Comparison of ENCODE assay signal across 22 mouse cellular contexts in genomic region chr14:55025527-55025926, GRCm38 (mm10). TPM values are rescaled to one million over a fixed set of nuclear protein-coding genes. Genes with fewer than 3 reads are reported as not detected.
DNase-seq lines count a peak whose midpoint lies in the region; ATAC-seq and TF ChIP-seq lines count a peak whose summit lies in the region.
"Had no signal": no experiment of that assay in that cellular context is flagged by ENCODE, and none has a peak within 500 bp of the region (broad histone marks: within the 10 kb centered on the region; RNA-seq: fewer than 3 reads in every experiment).

No protein-coding gene starts in this region.

- 79% methylated on average over 5 of the region's 5 CpGs for WGBS in intestine, postnatal 0 days
- 79% methylated on average over 5 of the region's 5 CpGs for WGBS in intestine, embryonic 15.5 days
- WGBS in lung, embryonic 14.5 days: 72% methylated on average over 5 of the region's 5 CpGs
- WGBS in lung, postnatal 0 days: 83% methylated on average over 5 of the region's 5 CpGs

- ATAC-seq in intestine, postnatal 0 days: no peak
- ATAC-seq in intestine, embryonic 15.5 days: no peak
- no peak for ATAC-seq in lung, embryonic 14.5 days (ENCODE audit: insufficient read depth)
- ATAC-seq in lung, postnatal 0 days: no peak
- peak; percentile 49 for ATAC-seq in activated CD4-positive, CD25-positive, alpha-beta regulatory T cell, adult 4 months
- ATAC-seq: forebrain, embryonic 16.5 days; intestine, embryonic 16.5 days had no signal

- no peak overlapping the region for H3K4me3 ChIP-seq in intestine, postnatal 0 days (ENCODE audit: low read depth, low read length)
- no peak overlapping the region for H3K4me3 ChIP-seq in intestine, embryonic 15.5 days (replicated peaks)
- no peak overlapping the region for H3K4me3 ChIP-seq in lung, embryonic 14.5 days (ENCODE audit: low read depth, low read length)
- H3K4me3 ChIP-seq in lung, postnatal 0 days (ENCODE audit: low read depth, low read length): no peak overlapping the region
- H3K4me3 ChIP-seq: embryonic facial prominence, embryonic 12.5 days; heart, embryonic 15.5 days; hindbrain, embryonic 10.5 days; limb, embryonic 15.5 days; stomach, embryonic 15.5 days had no signal

- no peaks in the 10 kb centered on the region for H3K27me3 ChIP-seq in intestine, postnatal 0 days (replicated peaks; ENCODE audit: control insufficient read depth, insufficient read depth, low read length)
- H3K27me3 ChIP-seq in intestine, embryonic 15.5 days (replicated peaks): no peaks in the 10 kb centered on the region
- no peaks in the 10 kb centered on the region for H3K27me3 ChIP-seq in lung, embryonic 14.5 days (ENCODE audit: insufficient read depth, low read length)
- no peaks in the 10 kb centered on the region for H3K27me3 ChIP-seq in lung, postnatal 0 days (replicated peaks; ENCODE audit: insufficient read depth, low read length)
- H3K27me3 ChIP-seq: embryonic facial prominence, embryonic 12.5 days; limb, embryonic 15.5 days; stomach, embryonic 15.5 days had no signal

- H3K27ac ChIP-seq in intestine, postnatal 0 days (ENCODE audit: low read depth, low read length): no peak overlapping the region
- H3K27ac ChIP-seq in intestine, embryonic 15.5 days: no peak overlapping the region
- no peak overlapping the region for H3K27ac ChIP-seq in lung, embryonic 14.5 days (ENCODE audit: low read depth)
- no peak overlapping the region for H3K27ac ChIP-seq in lung, postnatal 0 days (ENCODE audit: low read length)
- H3K27ac ChIP-seq: embryonic facial prominence, embryonic 12.5 days; heart, embryonic 15.5 days; hindbrain, embryonic 10.5 days; limb, embryonic 15.5 days; stomach, embryonic 15.5 days had no signal

- H3K4me1 ChIP-seq in intestine, postnatal 0 days (replicated peaks; ENCODE audit: control insufficient read depth, insufficient read depth, low read length): no peaks in the 10 kb centered on the region
- peaks cover 5% of the 10 kb centered on the region for H3K4me1 ChIP-seq in intestine, embryonic 15.5 days (replicated peaks)
- H3K4me1 ChIP-seq in lung, embryonic 14.5 days (ENCODE audit: insufficient read depth): no peaks in the 10 kb centered on the region
- no peaks in the 10 kb centered on the region for H3K4me1 ChIP-seq in lung, postnatal 0 days (ENCODE audit: insufficient read depth, low read depth, low read length)

- peaks cover 48% of the 10 kb centered on the region for H3K36me3 ChIP-seq in intestine, postnatal 0 days (ENCODE audit: control insufficient read depth, insufficient read depth)
- H3K36me3 ChIP-seq in intestine, embryonic 15.5 days: peaks cover 18% of the 10 kb centered on the region
- peaks cover 52% of the 10 kb centered on the region for H3K36me3 ChIP-seq in lung, embryonic 14.5 days (ENCODE audit: insufficient read depth)
- H3K36me3 ChIP-seq in lung, postnatal 0 days (ENCODE audit: insufficient read depth, low read length): peaks cover 17% of the 10 kb centered on the region; the same call in 1 of the 2 replicates

- no peaks in the 10 kb centered on the region for H3K9me3 ChIP-seq in intestine, postnatal 0 days (ENCODE audit: control insufficient read depth)
- H3K9me3 ChIP-seq in intestine, embryonic 15.5 days: no peaks in the 10 kb centered on the region
- no peaks in the 10 kb centered on the region for H3K9me3 ChIP-seq in lung, embryonic 14.5 days (ENCODE audit: low read depth, low read length)
- no peaks in the 10 kb centered on the region for H3K9me3 ChIP-seq in lung, postnatal 0 days (ENCODE audit: low read length)
- H3K9me3 ChIP-seq: embryonic facial prominence, embryonic 12.5 days; heart, embryonic 15.5 days; hindbrain, embryonic 10.5 days; limb, embryonic 15.5 days; stomach, embryonic 15.5 days had no signal

- H3K4me2 ChIP-seq in intestine, postnatal 0 days (replicated peaks; ENCODE audit: low read depth): no peak overlapping the region
- no peak overlapping the region for H3K4me2 ChIP-seq in intestine, embryonic 15.5 days (replicated peaks)
- no peak overlapping the region for H3K4me2 ChIP-seq in lung, embryonic 14.5 days
- H3K4me2 ChIP-seq in lung, postnatal 0 days (replicated peaks; ENCODE audit: low read depth, low read length): no peak overlapping the region
- H3K4me2 ChIP-seq: embryonic facial prominence, embryonic 12.5 days; heart, embryonic 15.5 days; limb, embryonic 15.5 days; stomach, embryonic 15.5 days had no signal

- no peak for DNase-seq in lung, embryonic 14.5 days
- no peak for DNase-seq in lung, postnatal 0 days (ENCODE audit: low spot score)
- DNase-seq in thymus, postnatal 4 days: peak; percentile 54
- no peak for DNase-seq in urinary bladder, adult 18-20 months (ENCODE audit: low spot score in 2 of 2)
- DNase-seq: adrenal gland, postnatal 25 days; kidney, postnatal 14 days; lung, postnatal 10 days; midbrain, embryonic 14.5 days had no signal

- TF ChIP-seq CTCF in intestine, postnatal 0 days (IDR thresholded peaks at IDR 0.05; ENCODE audit: low read depth): peak; percentile 56
- peak; percentile 16 for TF ChIP-seq CTCF in lung, embryonic 14.5 days (IDR thresholded peaks at IDR 0.05; ENCODE audit: low read depth)
- TF ChIP-seq CTCF in lung, postnatal 0 days (IDR thresholded peaks at IDR 0.05): no peak

- H3K9ac ChIP-seq in intestine, postnatal 0 days (ENCODE audit: low read depth, low read length): no peak overlapping the region
- H3K9ac ChIP-seq in intestine, embryonic 15.5 days: no peak overlapping the region
- no peak overlapping the region for H3K9ac ChIP-seq in lung, embryonic 14.5 days
- H3K9ac ChIP-seq in lung, postnatal 0 days (replicated peaks; ENCODE audit: low read depth): no peak overlapping the region
- H3K9ac ChIP-seq: embryonic facial prominence, embryonic 12.5 days; heart, embryonic 15.5 days; limb, embryonic 15.5 days; stomach, embryonic 15.5 days had no signal

- no peak for TF ChIP-seq EP300 in lung, postnatal 0 days (IDR thresholded peaks at IDR 0.05)

RNA-seq across cellular contexts. Expression of gene Ngdn, which starts 10.3 kb away (rescaled TPM):
- polyA plus RNA-seq in intestine, postnatal 0 days (2015; fragmentation: Nextera tagmentation; extraction: Ambion mirVana): 69.4 and 77.9 TPM in 2 replicates
- polyA plus RNA-seq in intestine, embryonic 15.5 days (2015; fragmentation: Nextera tagmentation; extraction: Ambion mirVana): 83.1 and 84.9 TPM in 2 replicates
- polyA plus RNA-seq in lung, embryonic 14.5 days (2014; fragmentation: Nextera tagmentation; extraction: Ambion mirVana): 75.0 and 81.6 TPM in 2 replicates
- polyA plus RNA-seq in lung, postnatal 0 days (2015; fragmentation: Nextera tagmentation; extraction: Ambion mirVana): 59.1 and 62.8 TPM in 2 replicates
- polyA plus RNA-seq in activated CD4-positive, CD25-positive, alpha-beta regulatory T cell, adult 4 months (2017; shearing (Covaris generic)): 100 to 1,000 TPM; 158 to 174 TPM

RNA-seq across cellular contexts. Expression of gene Myh7, which starts 31.1 kb away (rescaled TPM):
- polyA plus RNA-seq in intestine, postnatal 0 days (2015; fragmentation: Nextera tagmentation; extraction: Ambion mirVana): 3.9 and 5.6 TPM in 2 replicates
- polyA plus RNA-seq in intestine, embryonic 15.5 days (2015; fragmentation: Nextera tagmentation; extraction: Ambion mirVana): 0.83 and 1.6 TPM in 2 replicates
- polyA plus RNA-seq in lung, embryonic 14.5 days (2014; fragmentation: Nextera tagmentation; extraction: Ambion mirVana): 1.8 and 3.6 TPM in 2 replicates
- 16.4 and 19.1 TPM in 2 replicates for polyA plus RNA-seq in lung, postnatal 0 days (2015; fragmentation: Nextera tagmentation; extraction: Ambion mirVana)
- polyA plus RNA-seq in activated CD4-positive, CD25-positive, alpha-beta regulatory T cell, adult 4 months (2017; shearing (Covaris generic)): not detected
- polyA plus RNA-seq: spleen, adult 2 months had no signal

RNA-seq across cellular contexts. Expression of gene Gm17428, which starts 48.8 kb away (rescaled TPM):
- not detected in 2 replicates for polyA plus RNA-seq in intestine, postnatal 0 days (2015; fragmentation: Nextera tagmentation; extraction: Ambion mirVana)
- polyA plus RNA-seq in intestine, embryonic 15.5 days (2015; fragmentation: Nextera tagmentation; extraction: Ambion mirVana): not detected in 2 replicates
- not detected in 2 replicates for polyA plus RNA-seq in lung, embryonic 14.5 days (2014; fragmentation: Nextera tagmentation; extraction: Ambion mirVana)
- not detected in 2 replicates for polyA plus RNA-seq in lung, postnatal 0 days (2015; fragmentation: Nextera tagmentation; extraction: Ambion mirVana)
- not detected for polyA plus RNA-seq in activated CD4-positive, CD25-positive, alpha-beta regulatory T cell, adult 4 months (2017; shearing (Covaris generic))
- polyA plus RNA-seq: C2C12; cerebellum, adult 2 months; cortical plate, adult 2 months; embryonic facial prominence, embryonic 12.5 days; forebrain, embryonic 16.5 days; heart, embryonic 15.5 days; hindbrain, embryonic 10.5 days; intestine, embryonic 16.5 days; limb, embryonic 15.5 days; midbrain, embryonic 14.5 days; spleen, adult 2 months; stomach, embryonic 15.5 days had no signal

RNA-seq across cellular contexts. Expression of gene Myh6, which starts 58.8 kb away (rescaled TPM):
- 0.53 TPM in 1 of 2 replicates, not detected in the other for polyA plus RNA-seq in intestine, postnatal 0 days (2015; fragmentation: Nextera tagmentation; extraction: Ambion mirVana)
- polyA plus RNA-seq in intestine, embryonic 15.5 days (2015; fragmentation: Nextera tagmentation; extraction: Ambion mirVana): 0.27 and 0.44 TPM in 2 replicates
- polyA plus RNA-seq in lung, embryonic 14.5 days (2014; fragmentation: Nextera tagmentation; extraction: Ambion mirVana): 4.6 and 87.1 TPM in 2 replicates
- polyA plus RNA-seq in lung, postnatal 0 days (2015; fragmentation: Nextera tagmentation; extraction: Ambion mirVana): 61.0 and 79.5 TPM in 2 replicates
- not detected for polyA plus RNA-seq in activated CD4-positive, CD25-positive, alpha-beta regulatory T cell, adult 4 months (2017; shearing (Covaris generic))
